Mouse (Mus musculus): ENCODE measurements around the gene Gm12394. TPM values are rescaled to one million over a fixed set of nuclear protein-coding genes. Genes with fewer than 3 reads are reported as not detected.

Gene Gm12394
- total RNA-seq (2023; ENCODE audit: inconsistent age), result not detected in 4 replicates

DNA sequence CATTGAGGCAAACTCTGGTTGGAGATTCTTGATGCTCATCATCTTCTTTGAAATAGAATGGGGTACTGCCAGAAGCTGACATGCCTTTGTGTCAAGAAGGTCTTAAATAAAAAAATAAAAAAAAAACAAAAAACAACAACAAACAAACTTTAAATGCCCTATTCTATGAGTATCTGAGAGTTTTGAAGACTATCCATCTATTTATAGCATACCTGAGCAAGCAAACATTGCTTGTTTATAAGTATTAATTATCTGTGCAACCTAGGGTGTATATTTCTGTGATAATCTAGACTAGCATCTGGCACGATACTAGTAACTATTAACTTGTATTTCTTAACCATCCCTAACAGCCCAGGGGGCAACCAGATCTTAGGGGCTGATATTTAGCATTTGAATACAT, at the start of gene Gm12394:
Gene Gm12394, minus strand, starts transcription at position 101 of the 400 bp plus-strand sequence.

GRCm38 (mm10) chr4:42874134-42874533, 17.6 kb upstream of the Gm12394 start, which contains the start of gene Fam205c:
Gene Fam205c (minus strand): TSS chr4:42874234.

DNA sequence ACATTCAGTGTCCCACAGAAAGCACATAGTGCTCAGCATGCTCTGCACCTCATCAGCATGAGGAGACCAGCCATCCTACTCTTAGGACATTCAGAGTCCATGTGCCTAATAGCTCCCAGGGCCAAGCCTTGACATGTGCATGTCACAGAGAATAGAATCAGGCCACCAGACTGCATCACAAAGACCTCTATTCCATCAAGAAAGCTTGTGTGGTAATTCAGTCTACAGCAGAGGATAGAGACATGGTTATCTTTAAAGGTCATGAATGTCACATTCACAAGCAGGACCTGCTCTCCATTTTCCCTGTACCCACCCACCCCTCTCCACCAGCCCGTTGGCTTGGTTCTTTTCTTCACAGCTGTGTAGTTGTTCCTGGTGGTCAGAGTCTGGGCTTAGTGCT, 2.8 kb downstream of the Gm12394 start, which contains the start of gene Fam205a1:
Gene Fam205a1, minus strand, starts transcription at position 101 of the 400 bp plus-strand sequence.

DNA sequence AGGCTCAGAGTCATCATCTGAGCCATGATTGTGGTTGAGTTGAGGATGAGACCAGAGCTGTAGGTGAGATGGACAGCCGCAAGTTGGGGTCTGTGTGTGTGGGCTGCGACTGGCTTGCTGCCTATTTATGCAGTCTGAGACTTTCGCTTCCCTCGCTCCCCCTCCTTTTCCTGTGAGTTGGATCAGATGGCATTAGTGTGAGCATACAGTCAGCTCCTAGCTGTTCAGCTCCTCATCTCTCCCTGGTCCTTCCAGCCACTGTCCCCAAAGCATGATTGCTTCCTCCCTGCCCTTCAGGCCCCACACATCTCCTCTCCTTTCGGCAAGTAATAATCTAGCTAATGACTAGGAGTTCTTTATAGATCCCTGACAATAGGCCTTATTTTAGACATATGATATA, 82.7 kb downstream of the Gm12394 start, which contains the start of gene Ccl21a:
Gene Ccl21a, minus strand, starts transcription at position 101 of the 400 bp plus-strand sequence.

DNA sequence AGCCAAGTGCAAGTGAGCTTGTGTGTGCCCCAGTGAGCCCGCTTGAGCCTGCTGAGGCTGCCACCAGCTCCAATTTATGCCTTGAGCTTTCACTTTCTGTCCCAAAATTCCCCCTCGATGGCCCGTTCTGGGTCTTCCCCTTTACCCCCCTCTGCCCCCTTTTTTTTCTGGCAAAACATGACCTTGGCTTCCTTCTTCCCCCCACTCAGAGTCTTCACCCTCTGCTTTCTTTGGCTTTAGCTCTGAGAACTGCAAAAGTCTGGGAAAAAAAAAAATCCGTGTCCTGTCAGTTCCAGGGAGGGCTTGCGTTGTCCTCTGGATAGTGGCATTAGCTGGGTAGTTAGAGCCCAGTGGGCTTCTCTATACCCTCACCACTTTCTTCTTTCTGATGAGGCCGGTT, 100.1 kb downstream of the Gm12394 start, which contains the start of gene Ccl19:
Gene Ccl19, minus strand, starts transcription at position 101 of the 400 bp plus-strand sequence.

DNA sequence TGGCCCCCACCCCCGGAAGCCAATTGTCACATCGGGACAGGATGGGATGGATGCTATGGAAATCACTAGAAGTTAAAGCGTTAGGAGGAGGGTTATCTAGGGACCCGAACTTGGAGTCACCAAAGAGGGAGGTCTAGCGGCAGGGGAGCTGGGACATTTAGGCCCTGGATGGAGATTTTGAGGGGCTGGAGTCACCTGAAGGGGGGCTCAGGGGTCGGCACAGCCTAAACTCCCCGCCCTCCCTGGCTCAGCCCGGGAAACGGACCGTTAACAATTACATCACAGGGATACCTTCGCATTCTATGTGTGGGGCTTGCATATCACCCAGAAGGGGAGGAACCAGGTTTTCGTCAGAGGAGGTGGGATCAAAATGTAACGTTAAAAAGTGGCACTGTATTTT, 121.3 kb downstream of the Gm12394 start, which contains the start of gene 4930578G10Rik:
Gene 4930578G10Rik, plus strand, starts transcription at position 301 of the 400 bp plus-strand sequence.

Other genes with a start within 250 kb of the Gm12394 start
- gene Gm10591, start 244.6 kb downstream of the Gm12394 start, total RNA-seq (2023; ENCODE audit: inconsistent age), result not detected in 4 replicates
- not detected in 4 replicates for gene Gm2564, start 227.1 kb downstream of the Gm12394 start, total RNA-seq (2023; ENCODE audit: inconsistent age)
- not detected in 4 replicates for gene Ccl27b, start 201.5 kb downstream of the Gm12394 start, total RNA-seq (2023; ENCODE audit: inconsistent age)
- not detected in 4 replicates for gene Il11ra2, start 194.9 kb downstream of the Gm12394 start, total RNA-seq (2023; ENCODE audit: inconsistent age)
- not detected in 4 replicates for gene 4930578G10Rik, start 121.2 kb downstream of the Gm12394 start, total RNA-seq (2023; ENCODE audit: inconsistent age)
- gene Ccl19, start 100.2 kb downstream of the Gm12394 start, total RNA-seq (2023; ENCODE audit: inconsistent age), result not detected in 4 replicates
- gene Ccl21a, start 82.8 kb downstream of the Gm12394 start, total RNA-seq (2023; ENCODE audit: inconsistent age), result not detected in 4 replicates
- not detected in 4 replicates for gene Fam205a1, start 2.9 kb downstream of the Gm12394 start, total RNA-seq (2023; ENCODE audit: inconsistent age)
- gene Fam205c, start 17.5 kb upstream of the Gm12394 start, total RNA-seq (2023; ENCODE audit: inconsistent age), result not detected in 4 replicates
- gene Phf24, start 59.9 kb upstream of the Gm12394 start, total RNA-seq (2023; ENCODE audit: inconsistent age), result not detected in 4 replicates
- 28.3 to 37.5 TPM (median 35.7 TPM) in 4 replicates for gene Dnajb5, start 93.0 kb upstream of the Gm12394 start, total RNA-seq (2023; ENCODE audit: inconsistent age)
- 0.18 TPM in 1 of 4 replicates, not detected in the others for gene 1700022I11Rik, start 112.8 kb upstream of the Gm12394 start, total RNA-seq (2023; ENCODE audit: inconsistent age)
- gene Vcp, start 143.7 kb upstream of the Gm12394 start, total RNA-seq (2023; ENCODE audit: inconsistent age), result 107 to 113 TPM (median 110 TPM) in 4 replicates
- 27.0 to 33.5 TPM (median 32.5 TPM) in 4 replicates for gene Fancg, start 153.7 kb upstream of the Gm12394 start, total RNA-seq (2023; ENCODE audit: inconsistent age)
- 37.4 to 52.2 TPM (median 41.8 TPM) in 4 replicates for gene Pigo, start 169.0 kb upstream of the Gm12394 start, total RNA-seq (2023; ENCODE audit: inconsistent age)
- gene Stoml2, start 174.9 kb upstream of the Gm12394 start, total RNA-seq (2023; ENCODE audit: inconsistent age), result 72.2 to 98.5 TPM (median 78.3 TPM) in 4 replicates
- 19.5 to 28.8 TPM (median 22.1 TPM) in 4 replicates for gene Fam214b, start 189.4 kb upstream of the Gm12394 start, total RNA-seq (2023; ENCODE audit: inconsistent age)
- gene Unc13b, start 202.2 kb upstream of the Gm12394 start, total RNA-seq (2023; ENCODE audit: inconsistent age), result 0.60 to 1.3 TPM (median 0.92 TPM) in 4 replicates